Mouse (Mus musculus) neural tube, embryonic 11.5 days (tissue): ENCODE measurements around the gene Trp53rkb. TPM values are rescaled to one million over a fixed set of nuclear protein-coding genes. Genes with fewer than 3 reads are reported as not detected.
"Not testable (repeated sequence)": the region's sequence is repeated elsewhere in the genome, so short reads cannot be mapped to it uniquely, and the experiment has no call there.

Experiments used
- ATAC-seq: fragments of 200-750 bp; cut with Nextera tagmentation; 2 replicates; pipeline ENCODE4 v1.8.0; 2017; ENCODE audit warnings: moderate number of reproducible peaks, mild to moderate bottlenecking, moderate TSS enrichment, moderate library complexity; ENCODE audit not compliant: insufficient read depth, low FRiP score, low TSS enrichment
- DNase-seq: peaks from one replicate; pipeline ENCODE4 v3.0.0-alpha.2; 2015; ENCODE audit warnings: low spot score
- H3K27ac ChIP-seq: fragments of 300-500 bp; sonication (generic); 2 replicates; pipeline ENCODE4 v1.5.1; 2014; ENCODE audit warnings: low read depth, mild to moderate bottlenecking, low read length
- H3K27me3 ChIP-seq: fragments of 300-500 bp; sonication (generic); 2 replicates; pipeline ENCODE4 v1.6.1; 2014; ENCODE audit warnings: mild to moderate bottlenecking, low read length, mixed read lengths; ENCODE audit not compliant: control insufficient read depth, insufficient read depth
- H3K36me3 ChIP-seq: fragments of 300-500 bp; sonication (generic); 2 replicates; pipeline ENCODE4 v1.6.1; 2014; ENCODE audit warnings: mild to moderate bottlenecking, low read length, moderate library complexity, mixed read lengths; ENCODE audit not compliant: control insufficient read depth, insufficient read depth
- H3K4me1 ChIP-seq: fragments of 300-500 bp; sonication (generic); 2 replicates; pipeline ENCODE4 v1.6.1; 2014; ENCODE audit warnings: low read length, mixed read lengths; ENCODE audit not compliant: control insufficient read depth, insufficient read depth
- H3K4me2 ChIP-seq: fragments of 300-500 bp; sonication (generic); 2 replicates; pipeline ENCODE4 v1.6.1; 2014; ENCODE audit warnings: low read depth, mild to moderate bottlenecking, moderate library complexity
- H3K4me3 ChIP-seq: fragments of 300-500 bp; sonication (generic); 2 replicates; pipeline ENCODE4 v1.5.1; 2014; ENCODE audit warnings: low read depth, low read length
- H3K9ac ChIP-seq: fragments of 300-500 bp; sonication (generic); 2 replicates; pipeline ENCODE4 v1.6.1; 2014; ENCODE audit warnings: mild to moderate bottlenecking, low read length
- H3K9me3 ChIP-seq: fragments of 300-500 bp; sonication (generic); 2 replicates; pipeline ENCODE4 v1.6.1; 2016; ENCODE audit warnings: low read length; ENCODE audit not compliant: control insufficient read depth
- WGBS: fragments of 180-500 bp; shearing (Covaris S2); extraction: QIAGEN DNeasy Blood & Tissue Kit; methylation state at CpG from one replicate; pipeline ENCODE4 v1.1.7; 2014; 5-methylcytosine and 5-hydroxymethylcytosine counted together
- polyA plus RNA-seq: library from polyadenylated mRNA; unstranded; fragments of >200 nt; fragmentation: Nextera tagmentation; extraction: Ambion mirVana; gene quantifications from 2 replicates; pipeline ENCODE4 v1.2.1, GENCODE M21; 2014

Gene Trp53rkb
- 10.4 and 11.5 TPM in 2 replicates for polyA plus RNA-seq

- H3K27ac ChIP-seq: peak within 1 kb of the TSS; percentile 1; the same call in 1 of the 2 replicates
- DNase-seq: peak; percentile 49
- no peaks in the 10 kb centered on the region; the same call in 1 of the 2 replicates for H3K36me3 ChIP-seq
- H3K4me2 ChIP-seq: peak within 1 kb of the TSS; percentile 62
- peak within 1 kb of the TSS; percentile 88 for H3K4me3 ChIP-seq
- no peaks in the 10 kb centered on the region for H3K27me3 ChIP-seq
- WGBS: 48% methylated on average over 5 of the region's 5 CpGs
- ATAC-seq: peak; percentile 82
- H3K4me1 ChIP-seq: peaks cover 11% of the 10 kb centered on the region; the same call in 1 of the 2 replicates
- no peaks in the 10 kb centered on the region for H3K9me3 ChIP-seq
- peak within 1 kb of the TSS; percentile 81 for H3K9ac ChIP-seq
These were observed at the start of gene Trp53rkb for GRCm38 (mm10) chr2:166792355-166792754. Gene Trp53rkb, plus strand, starts transcription at chr2:166792531.

GRCm38 (mm10) chr2:166743504-166743903, 48.8 kb upstream of the Trp53rkb start:
- 40% methylated on average over 4 of the region's 4 CpGs for WGBS
- no peaks in the 10 kb centered on the region for H3K36me3 ChIP-seq
- H3K4me3 ChIP-seq: no peak overlapping the region
- no peak overlapping the region for H3K27ac ChIP-seq
- H3K9me3 ChIP-seq: no peaks in the 10 kb centered on the region
- H3K4me2 ChIP-seq: no peak overlapping the region
- ATAC-seq (no peak), DNase-seq (no peak)
- H3K27me3 ChIP-seq: no peaks in the 10 kb centered on the region
- H3K9ac ChIP-seq: no peak overlapping the region
- no peaks in the 10 kb centered on the region for H3K4me1 ChIP-seq

- H3K27me3 ChIP-seq: no peaks in the 10 kb centered on the region
- H3K9me3 ChIP-seq: no peaks in the 10 kb centered on the region
- no peak overlapping the region for H3K27ac ChIP-seq
- H3K36me3 ChIP-seq: no peaks in the 10 kb centered on the region
- H3K9ac ChIP-seq: no peak overlapping the region
- H3K4me3 ChIP-seq: no peak overlapping the region
- no peak for DNase-seq
- ATAC-seq: no peak
- 80% methylated on average over 7 of the region's 7 CpGs for WGBS
- H3K4me1 ChIP-seq: no peaks in the 10 kb centered on the region
- no peak overlapping the region for H3K4me2 ChIP-seq
These were observed 47.9 kb upstream of the Trp53rkb start for GRCm38 (mm10) chr2:166744433-166744832.

- Histone ChIP-seq H3K9me3 (no peaks in the 10 kb centered on the region), H3K9ac (no peak overlapping the region), H3K27me3 (no peaks in the 10 kb centered on the region), H3K4me2 (no peak overlapping the region), H3K4me1 (no peaks in the 10 kb centered on the region), H3K27ac (no peak overlapping the region), H3K4me3 (no peak overlapping the region), H3K36me3 (no peaks in the 10 kb centered on the region)
- whole genome bisulfite sequencing: 82% methylated on average over 9 of the region's 9 CpGs
- no peak for ATAC-seq
- no peak for DNase-seq
These were observed 46.5 kb upstream of the Trp53rkb start for GRCm38 (mm10) chr2:166745849-166746248.

GRCm38 (mm10) chr2:166746261-166746913, 45.9 kb upstream of the Trp53rkb start:
- not testable (repeated sequence) for H3K27me3 ChIP-seq, H3K4me2 ChIP-seq, H3K4me3 ChIP-seq, DNase-seq, H3K27ac ChIP-seq, H3K9me3 ChIP-seq, H3K9ac ChIP-seq, H3K4me1 ChIP-seq, ATAC-seq, H3K36me3 ChIP-seq
- 54% methylated on average over 14 of the region's 14 CpGs for WGBS

GRCm38 (mm10) chr2:166750620-166751191, 41.6 kb upstream of the Trp53rkb start:
- H3K4me3 ChIP-seq: no peak overlapping the region
- H3K36me3 ChIP-seq: no peaks in the 10 kb centered on the region
- H3K9me3 ChIP-seq: no peaks in the 10 kb centered on the region
- ATAC-seq (no peak), DNase-seq (no peak)
- no peak overlapping the region for H3K9ac ChIP-seq
- no peaks in the 10 kb centered on the region for H3K4me1 ChIP-seq
- WGBS: 79% methylated on average over 6 of the region's 6 CpGs
- no peak overlapping the region for H3K4me2 ChIP-seq
- no peak overlapping the region for H3K27ac ChIP-seq
- H3K27me3 ChIP-seq: no peaks in the 10 kb centered on the region

GRCm38 (mm10) chr2:166754194-166754593, 38.1 kb upstream of the Trp53rkb start:
- Histone ChIP-seq H3K27me3 (no peaks in the 10 kb centered on the region), H3K4me1 (no peaks in the 10 kb centered on the region), H3K36me3 (no peaks in the 10 kb centered on the region), H3K4me2 (no peak overlapping the region), H3K9me3 (no peaks in the 10 kb centered on the region), H3K9ac (no peak overlapping the region), H3K27ac (no peak overlapping the region), H3K4me3 (no peak overlapping the region)
- no peak for DNase-seq
- 83% methylated on average over 4 of the region's 4 CpGs for WGBS
- ATAC-seq: no peak

GRCm38 (mm10) chr2:166754760-166755159, 37.6 kb upstream of the Trp53rkb start:
- H3K36me3 ChIP-seq: no peaks in the 10 kb centered on the region
- ATAC-seq: no peak

GRCm38 (mm10) chr2:166757969-166758368, 34.4 kb upstream of the Trp53rkb start:
- no peaks in the 10 kb centered on the region for H3K4me1 ChIP-seq
- no peak overlapping the region for H3K4me3 ChIP-seq
- no peaks in the 10 kb centered on the region for H3K9me3 ChIP-seq
- 44% methylated on average over 3 of the region's 3 CpGs for WGBS
- no peak overlapping the region for H3K4me2 ChIP-seq
- no peak overlapping the region for H3K9ac ChIP-seq
- H3K27ac ChIP-seq: no peak overlapping the region
- DNase-seq (no peak), ATAC-seq (no peak)
- no peaks in the 10 kb centered on the region for H3K27me3 ChIP-seq
- no peaks in the 10 kb centered on the region for H3K36me3 ChIP-seq

More at GRCm38 (mm10) chr2:166754760-166755159, 37.6 kb upstream of the Trp53rkb start:
- no peak for DNase-seq
- Histone ChIP-seq H3K4me3 (no peak overlapping the region), H3K9me3 (no peaks in the 10 kb centered on the region), H3K4me1 (no peaks in the 10 kb centered on the region), H3K9ac (no peak overlapping the region), H3K27ac (no peak overlapping the region), H3K4me2 (no peak overlapping the region), H3K27me3 (no peaks in the 10 kb centered on the region)
- 90% methylated on average over 7 of the region's 7 CpGs for WGBS
